Mouse (Mus musculus) intestine, postnatal 0 days (tissue): Measurements from ENCODE around the gene Ptgir. TPM values are rescaled to one million over a fixed set of nuclear protein-coding genes. Genes with fewer than 3 reads are reported as not detected.

Source experiments
- ATAC-seq: fragments of 200-750 bp; cut with Nextera tagmentation; 2 replicates; pipeline ENCODE4 v1.8.0; 2017; ENCODE audit warnings: mild to moderate bottlenecking, moderate TSS enrichment, moderate library complexity
- H3K27ac ChIP-seq: fragments of 300-500 bp; sonication (generic); 2 replicates; pipeline ENCODE4 v1.5.1; 2014; ENCODE audit warnings: mild to moderate bottlenecking, low read depth, low read length, moderate library complexity
- H3K27me3 ChIP-seq: fragments of 300-500 bp; sonication (generic); replicated peaks from 2 replicates; pipeline ENCODE4 v1.6.1; 2014; ENCODE audit warnings: low read length, mixed read lengths; ENCODE audit not compliant: control insufficient read depth, insufficient read depth
- H3K36me3 ChIP-seq: fragments of 300-500 bp; sonication (generic); 2 replicates; pipeline ENCODE4 v1.6.1; 2014; ENCODE audit warnings: mild to moderate bottlenecking, moderate library complexity; ENCODE audit not compliant: control insufficient read depth, insufficient read depth
- H3K4me1 ChIP-seq: fragments of 300-500 bp; sonication (generic); replicated peaks from 2 replicates; pipeline ENCODE4 v1.6.1; 2014; ENCODE audit warnings: antibody characterized with exemption, low read length, mixed read lengths; ENCODE audit not compliant: control insufficient read depth, insufficient read depth
- H3K4me2 ChIP-seq: fragments of 300-500 bp; sonication (generic); replicated peaks from 2 replicates; pipeline ENCODE4 v1.6.1; 2014; ENCODE audit warnings: low read depth, mild to moderate bottlenecking, moderate library complexity
- H3K4me3 ChIP-seq: fragments of 300-500 bp; sonication (generic); 2 replicates; pipeline ENCODE4 v1.5.1; 2014; ENCODE audit warnings: low read depth, low read length
- H3K9ac ChIP-seq: fragments of 300-500 bp; sonication (generic); 2 replicates; pipeline ENCODE4 v1.6.1; 2014; ENCODE audit warnings: mild to moderate bottlenecking, low read depth, low read length
- H3K9me3 ChIP-seq: fragments of 300-500 bp; sonication (generic); 2 replicates; pipeline ENCODE4 v1.6.1; 2016; ENCODE audit warnings: mixed run types; ENCODE audit not compliant: control insufficient read depth
- CTCF ChIP-seq: sonication (generic); IDR thresholded peaks from 2 replicates; pipeline ENCODE4 v1.5.1; 2016; ENCODE audit warnings: low read depth, mild to moderate bottlenecking, control low read depth, antibody characterized with exemption, moderate library complexity
- WGBS: fragments of 180-500 bp; shearing (Covaris S2); extraction: QIAGEN DNeasy Blood & Tissue Kit; methylation state at CpG from one replicate; pipeline ENCODE4 v1.1.7; 2014; 5-methylcytosine and 5-hydroxymethylcytosine counted together
- polyA plus RNA-seq: library from polyadenylated mRNA; unstranded; fragments of >200 nt; fragmentation: Nextera tagmentation; extraction: Ambion mirVana; gene quantifications from 2 replicates; pipeline ENCODE4 v1.2.1, GENCODE M21; 2015

Gene Ptgir
- polyA plus RNA-seq, 1 experiment from 2014 or later, result 1.7 TPM

DNA sequence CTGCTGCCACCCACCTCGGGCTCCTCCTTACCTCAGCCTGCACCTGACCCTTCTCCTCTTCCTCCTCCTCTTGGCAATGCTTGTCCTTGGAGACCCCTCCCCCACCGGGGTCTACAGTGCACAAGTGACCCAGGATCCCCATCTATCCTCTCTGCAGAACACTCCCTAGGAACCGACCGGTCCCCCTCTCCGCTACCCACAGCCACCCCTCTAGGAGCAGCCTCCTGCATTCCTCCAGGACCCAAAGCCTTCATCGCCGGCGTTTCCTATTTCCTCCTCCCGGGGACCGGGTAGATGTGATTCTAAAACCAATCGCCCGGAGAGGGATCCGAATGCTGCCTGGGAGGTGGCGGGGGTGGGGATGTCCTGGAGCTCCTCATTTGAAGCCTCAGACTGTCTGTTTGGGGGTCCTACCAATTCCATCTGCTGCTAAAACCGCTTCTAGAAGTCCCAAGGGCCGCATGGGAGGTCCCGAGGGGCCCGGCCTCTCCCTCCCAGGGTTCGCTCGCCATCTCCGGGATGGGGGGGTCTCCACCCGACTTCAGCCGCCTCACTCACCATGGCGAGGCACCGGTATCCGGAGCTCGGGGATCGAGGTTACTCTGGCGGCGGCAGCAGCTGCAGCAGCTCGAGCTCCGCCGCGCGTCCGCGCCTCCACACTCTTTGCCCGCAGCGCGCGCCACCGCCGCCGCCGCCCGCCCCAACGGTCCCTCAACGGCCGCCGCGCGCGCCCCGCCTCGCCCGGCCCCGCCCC is 17.2 kb downstream of the Ptgir start:
- ATAC-seq, result no peak
- H3K27ac ChIP-seq, result peak overlapping the region; percentile 94
- H3K4me3 ChIP-seq, result peak overlapping the region; percentile 91
- peak overlapping the region; percentile 84 for H3K4me2 ChIP-seq
- H3K36me3 ChIP-seq, result peaks cover 6% of the 10 kb centered on the region; the same call in 1 of the 2 replicates
- peak overlapping the region; percentile 80 for H3K9ac ChIP-seq
- WGBS, result under 1% methylated on average over 54 of the region's 57 CpGs
- no peak for TF ChIP-seq CTCF
- no peaks in the 10 kb centered on the region for H3K27me3 ChIP-seq
- H3K9me3 ChIP-seq, result no peaks in the 10 kb centered on the region
- H3K4me1 ChIP-seq, result peaks cover 9% of the 10 kb centered on the region; the same call in 1 of the 2 replicates

DNA sequence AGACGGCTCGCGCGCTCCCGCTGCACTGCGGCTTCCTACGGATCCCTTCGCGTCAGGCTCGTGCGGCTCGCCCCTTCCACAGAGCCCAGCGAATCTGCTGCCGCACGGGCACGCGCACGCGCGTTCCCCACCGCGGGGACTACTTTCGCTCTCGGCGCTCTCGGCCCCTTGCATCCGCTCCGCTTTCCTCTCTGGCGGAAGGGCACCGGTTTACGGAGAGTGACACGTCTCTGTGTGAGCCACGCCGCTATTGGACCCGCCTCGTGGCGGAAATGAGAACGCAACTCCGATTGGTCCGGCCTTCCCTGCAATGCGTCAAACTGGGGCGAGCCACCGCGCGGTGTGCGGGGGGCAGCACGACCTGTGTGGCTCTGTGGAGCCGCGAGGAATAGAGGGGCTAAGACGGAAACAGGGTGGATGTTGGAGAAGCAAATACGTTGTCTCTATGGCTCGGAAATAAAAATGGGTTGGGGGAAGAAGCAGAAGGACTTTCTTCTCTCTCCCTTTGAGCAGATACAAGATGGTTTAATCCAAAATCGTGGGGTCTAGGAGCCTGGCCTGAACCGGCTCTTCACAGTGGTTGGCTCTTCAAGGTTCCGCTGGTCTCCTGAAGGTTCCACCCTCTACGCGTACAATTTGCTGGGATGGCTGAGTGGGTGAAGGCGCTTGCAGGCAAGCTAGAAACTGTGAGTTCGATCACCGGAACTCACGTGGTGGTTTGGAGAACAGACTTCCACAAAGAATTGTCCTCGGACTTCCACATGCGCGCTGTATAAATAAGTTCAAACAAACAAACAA is 17.9 kb downstream of the Ptgir start, which contains the start of gene Calm3:
Gene Calm3 (minus strand): TSS at position 78 of the 798 bp plus-strand sequence.
- H3K4me1 ChIP-seq, result peaks cover 9% of the 10 kb centered on the region; the same call in 1 of the 2 replicates
- H3K9ac ChIP-seq, result peak within 1 kb of the TSS; percentile 80
- H3K27me3 ChIP-seq, result no peaks in the 10 kb centered on the region
- TF ChIP-seq CTCF, result peak; percentile 45
- peak within 1 kb of the TSS; percentile 91 for H3K4me3 ChIP-seq
- 2% methylated on average over 63 of the region's 64 CpGs for whole genome bisulfite sequencing
- ATAC-seq, result peak; percentile 93
- peak within 1 kb of the TSS; percentile 94 for H3K27ac ChIP-seq
- no peaks in the 10 kb centered on the region for H3K9me3 ChIP-seq
- no peaks in the 10 kb centered on the region; the same call in 1 of the 2 replicates for H3K36me3 ChIP-seq
- peak within 1 kb of the TSS; percentile 84 for H3K4me2 ChIP-seq

DNA sequence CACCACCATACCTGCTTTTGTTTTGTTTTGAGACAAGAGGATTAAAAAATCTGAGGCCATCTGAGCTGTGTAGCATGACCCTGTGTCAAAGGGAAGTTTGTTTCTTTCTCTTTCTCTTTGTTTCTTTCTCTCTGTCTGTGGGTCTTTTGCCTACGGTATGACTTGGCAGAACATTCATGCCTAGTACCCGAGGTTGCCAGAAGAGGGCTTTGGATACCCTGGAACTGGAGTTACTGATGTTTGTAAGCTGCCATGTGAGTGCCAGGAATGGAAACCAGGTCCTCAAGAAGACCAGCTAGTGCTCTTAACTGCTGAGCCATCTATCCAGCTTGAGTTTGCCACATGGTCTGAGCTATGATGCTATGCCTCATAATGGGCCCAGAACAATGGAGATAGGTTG is 22.1 kb downstream of the Ptgir start:
- no peak for ATAC-seq
- H3K27me3 ChIP-seq, result no peaks in the 10 kb centered on the region
- WGBS, result 42% methylated on average over 2 of the region's 2 CpGs
- H3K36me3 ChIP-seq, result no peaks in the 10 kb centered on the region
- TF ChIP-seq CTCF, result peak; percentile 19; the same call in 1 of the 2 replicates
- H3K9ac ChIP-seq, result no peak overlapping the region
- no peaks in the 10 kb centered on the region for H3K9me3 ChIP-seq
- H3K4me3 ChIP-seq, result no peak overlapping the region
- H3K4me1 ChIP-seq, result no peaks in the 10 kb centered on the region
- H3K27ac ChIP-seq, result no peak overlapping the region
- no peak overlapping the region for H3K4me2 ChIP-seq

DNA sequence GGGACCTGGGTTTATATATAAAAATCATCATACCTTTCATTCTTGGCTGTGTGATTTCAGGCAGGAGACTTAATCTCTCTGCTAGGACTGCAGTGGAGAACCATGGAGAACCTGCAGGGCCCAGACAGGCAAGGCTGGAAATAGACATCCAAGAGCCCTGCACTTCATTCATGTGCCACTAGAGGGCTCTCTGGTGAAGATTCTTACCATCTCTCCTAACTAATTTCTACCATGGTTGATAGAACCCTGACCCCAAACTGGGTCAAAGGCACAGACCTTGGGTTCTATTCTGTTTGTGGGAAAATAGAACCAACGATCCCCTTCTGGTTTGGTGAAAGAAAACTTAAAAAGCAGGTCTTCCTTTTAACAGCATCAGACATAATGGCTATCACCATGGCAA is 24.6 kb downstream of the Ptgir start:
- Histone ChIP-seq H3K9ac (no peak overlapping the region), H3K27ac (no peak overlapping the region), H3K36me3 (no peaks in the 10 kb centered on the region), H3K9me3 (no peaks in the 10 kb centered on the region), H3K4me2 (no peak overlapping the region), H3K4me1 (no peaks in the 10 kb centered on the region), H3K27me3 (no peaks in the 10 kb centered on the region), H3K4me3 (no peak overlapping the region)
- WGBS, result 2% methylated on average over 1 of the region's 1 CpGs
- TF ChIP-seq CTCF, result peak; percentile 82
- no peak; the same call in 1 of the 2 replicates for ATAC-seq

DNA sequence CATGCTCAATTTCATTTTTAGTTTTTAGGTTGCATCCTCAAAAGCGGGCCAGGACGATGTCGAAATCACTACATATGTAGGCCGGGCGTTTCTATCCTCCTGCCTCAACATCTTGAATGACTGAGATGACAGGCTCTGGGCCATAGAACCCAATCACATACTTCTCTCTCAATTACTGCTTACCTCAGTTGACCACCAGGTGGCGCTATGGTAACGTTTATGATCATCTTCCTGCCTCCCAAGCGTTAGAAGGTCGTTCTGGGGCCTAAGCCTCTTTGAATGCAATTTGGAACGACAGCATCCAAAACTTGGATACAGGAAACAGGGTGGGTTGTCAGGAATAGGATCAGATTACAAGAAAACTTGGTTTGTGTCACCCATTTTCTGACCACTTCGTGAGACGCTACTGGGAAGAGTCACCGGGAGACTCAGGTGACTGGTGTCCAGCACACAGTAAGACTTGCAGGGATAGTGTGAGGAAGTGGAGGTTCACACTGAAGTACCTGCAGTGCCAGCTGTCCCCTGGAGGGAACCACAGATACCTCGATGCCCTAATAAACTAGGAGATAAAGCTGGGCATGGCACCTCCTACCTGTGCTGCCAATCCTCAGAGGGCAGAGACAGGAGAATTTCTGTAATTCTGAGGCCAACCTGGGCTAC is 25.8 kb downstream of the Ptgir start:
- Histone ChIP-seq H3K9me3 (no peaks in the 10 kb centered on the region), H3K4me2 (no peak overlapping the region), H3K4me3 (no peak overlapping the region), H3K36me3 (no peaks in the 10 kb centered on the region), H3K9ac (no peak overlapping the region), H3K27me3 (no peaks in the 10 kb centered on the region), H3K4me1 (no peaks in the 10 kb centered on the region), H3K27ac (no peak overlapping the region)
- 19% methylated on average over 14 of the region's 14 CpGs for WGBS
- peak; percentile 41; the same call in 1 of the 2 replicates for ATAC-seq
- peak; percentile 93 for TF ChIP-seq CTCF
